Mouse (Mus musculus) forebrain, embryonic 12.5 days (tissue): ENCODE results near the gene Eml2. TPM values are rescaled to one million over a fixed set of nuclear protein-coding genes. Genes with fewer than 3 reads are reported as not detected.

Experiments
- ATAC-seq: fragments of 200-750 bp; cut with Nextera tagmentation; 2 replicates; pipeline ENCODE4 v1.8.0; 2017; ENCODE audit warnings: moderate TSS enrichment; ENCODE audit not compliant: low FRiP score
- H3K27ac ChIP-seq: fragments of 300-500 bp; sonication (generic); 2 replicates; pipeline ENCODE4 v1.5.1; 2016; ENCODE audit warnings: mild to moderate bottlenecking
- H3K27me3 ChIP-seq: fragments of 300-500 bp; sonication (generic); 2 replicates; pipeline ENCODE4 v1.6.1; 2016; ENCODE audit warnings: mild to moderate bottlenecking
- H3K36me3 ChIP-seq: fragments of 300-500 bp; sonication (generic); replicated peaks from 2 replicates; pipeline ENCODE4 v1.6.1; 2016; ENCODE audit warnings: mild to moderate bottlenecking
- H3K4me1 ChIP-seq: fragments of 300-500 bp; sonication (generic); 2 replicates; pipeline ENCODE4 v1.6.1; 2016
- H3K4me2 ChIP-seq: fragments of 300-500 bp; sonication (generic); 2 replicates; pipeline ENCODE4 v1.6.1; 2016; ENCODE audit warnings: mild to moderate bottlenecking, moderate library complexity
- H3K4me3 ChIP-seq: fragments of 300-500 bp; sonication (generic); replicated peaks from 2 replicates; pipeline ENCODE4 v1.5.1; 2016; ENCODE audit warnings: mild to moderate bottlenecking
- H3K9ac ChIP-seq: fragments of 300-500 bp; sonication (generic); 2 replicates; pipeline ENCODE4 v1.6.1; 2016; ENCODE audit warnings: mild to moderate bottlenecking
- H3K9me3 ChIP-seq: fragments of 300-500 bp; sonication (generic); 2 replicates; pipeline ENCODE4 v1.6.1; 2016
- WGBS: fragments of 180-500 bp; shearing (Covaris S2); methylation state at CpG from one replicate; pipeline ENCODE4 v1.1.7; 2016; 5-methylcytosine and 5-hydroxymethylcytosine counted together
- polyA plus RNA-seq: library from polyadenylated mRNA; unstranded; fragments of >200 nt; fragmentation: Nextera tagmentation; extraction: Ambion mirVana; gene quantifications from 2 replicates; pipeline ENCODE4 v1.2.1, GENCODE M21; 2016

The Eml2 gene
- polyA plus RNA-seq, 1 experiment from 2014 or later: 6.5 TPM

DNA sequence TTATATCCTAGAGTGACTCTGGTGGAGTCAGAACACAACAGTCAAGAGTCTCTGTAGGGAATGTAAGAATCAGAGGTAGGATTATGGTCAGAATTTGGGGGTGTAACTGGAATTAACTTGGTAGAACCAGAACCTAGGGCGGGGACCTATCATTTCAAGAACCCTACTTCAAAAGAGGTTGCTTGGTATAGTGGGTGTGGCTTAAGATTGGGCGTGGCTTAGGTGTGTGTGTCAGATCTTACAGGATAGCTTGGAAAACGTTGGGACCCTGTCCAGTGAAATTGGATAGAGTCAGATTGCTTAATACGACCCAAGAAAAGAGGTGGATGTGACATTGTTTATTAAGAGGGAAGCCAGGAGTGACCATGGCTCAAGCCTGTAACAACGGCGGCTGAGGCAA is 3.7 kb downstream of the Eml2 start:
- no peak for ATAC-seq
- Histone ChIP-seq H3K36me3 (0 out of 2 replicates have a peak, but pooled peaks cover 4% of the 10 kb centered on the region), H3K9me3 (no peaks in the 10 kb centered on the region), H3K4me3 (peak overlapping the region; percentile 30; the same call in 1 of the 2 replicates), H3K9ac (no peak overlapping the region), H3K4me1 (peaks cover 65% of the 10 kb centered on the region), H3K27ac (no peak overlapping the region), H3K4me2 (no peak overlapping the region), H3K27me3 (peaks cover 60% of the 10 kb centered on the region)
- WGBS: 44% methylated on average over 6 of the region's 6 CpGs

DNA sequence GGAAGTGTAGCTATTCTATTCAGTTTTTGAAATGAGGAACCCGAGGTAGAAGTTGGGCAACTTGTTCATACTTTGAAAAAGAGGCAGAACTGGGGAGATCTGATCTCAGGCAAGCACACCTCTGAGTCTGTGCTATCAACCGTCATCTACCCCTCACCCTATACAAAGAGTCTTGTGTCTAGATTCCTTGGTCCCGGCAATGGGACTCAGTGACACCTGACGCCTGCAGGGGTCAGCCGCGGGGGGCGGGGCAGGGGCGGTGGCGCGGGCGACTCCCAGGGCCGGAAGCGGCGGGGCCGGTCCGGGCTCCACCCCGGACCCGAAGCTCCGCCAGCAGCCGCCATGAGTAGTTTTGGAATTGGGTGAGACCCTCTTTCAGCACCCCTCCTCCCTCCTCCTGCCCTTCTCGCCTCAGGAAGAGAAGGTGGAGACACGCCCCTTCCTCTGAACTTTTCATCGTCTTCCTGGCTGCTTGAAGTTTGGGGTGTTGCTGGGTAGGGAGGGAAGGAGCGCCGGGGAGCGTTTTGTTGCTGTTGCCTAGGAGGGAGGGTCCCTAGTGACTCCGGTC is 4.7 kb downstream of the Eml2 start:
- peak overlapping the region; percentile 47 for H3K4me3 ChIP-seq
- ATAC-seq: no peak

DNA sequence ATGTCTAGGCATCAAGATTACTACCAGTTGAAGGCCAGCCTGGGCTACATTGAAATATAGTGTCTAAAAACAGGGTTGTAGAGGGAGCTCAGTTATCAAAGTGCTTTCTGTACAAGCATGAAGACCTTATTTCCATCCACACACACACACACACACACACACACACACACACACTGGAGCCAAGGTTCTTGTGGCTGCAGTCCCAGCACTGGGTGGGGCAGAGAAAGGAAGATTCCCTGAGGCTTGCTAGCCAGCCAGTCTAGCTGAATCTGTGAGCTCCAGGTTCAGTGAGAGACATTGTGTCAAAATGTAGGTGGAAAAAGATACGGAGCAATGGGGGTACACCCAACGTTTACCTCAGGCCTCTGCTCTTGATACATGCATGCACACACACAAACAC is 8.0 kb downstream of the Eml2 start:
- Histone ChIP-seq H3K4me3 (no peak overlapping the region), H3K27ac (peak overlapping the region; percentile 85), H3K9ac (no peak overlapping the region), H3K27me3 (peaks cover 20% of the 10 kb centered on the region), H3K36me3 (peaks cover 22% of the 10 kb centered on the region), H3K4me2 (peak overlapping the region; percentile 30; the same call in 1 of the 2 replicates), H3K9me3 (no peaks in the 10 kb centered on the region), H3K4me1 (peaks cover 42% of the 10 kb centered on the region)
- ATAC-seq: peak; percentile 3; the same call in 1 of the 2 replicates
- WGBS: 77% methylated on average over 2 of the region's 2 CpGs

More for the DNA sequence above, 4.7 kb downstream of the Eml2 start:
- Histone ChIP-seq H3K36me3 (peaks cover 6% of the 10 kb centered on the region; the same call in 1 of the 2 replicates), H3K4me1 (peaks cover 68% of the 10 kb centered on the region), H3K27ac (no peak overlapping the region), H3K4me2 (peak overlapping the region; percentile 67), H3K9ac (peak overlapping the region; percentile 59), H3K9me3 (no peaks in the 10 kb centered on the region), H3K27me3 (peaks cover 53% of the 10 kb centered on the region)
- under 1% methylated on average over 26 of the region's 27 CpGs for WGBS

DNA sequence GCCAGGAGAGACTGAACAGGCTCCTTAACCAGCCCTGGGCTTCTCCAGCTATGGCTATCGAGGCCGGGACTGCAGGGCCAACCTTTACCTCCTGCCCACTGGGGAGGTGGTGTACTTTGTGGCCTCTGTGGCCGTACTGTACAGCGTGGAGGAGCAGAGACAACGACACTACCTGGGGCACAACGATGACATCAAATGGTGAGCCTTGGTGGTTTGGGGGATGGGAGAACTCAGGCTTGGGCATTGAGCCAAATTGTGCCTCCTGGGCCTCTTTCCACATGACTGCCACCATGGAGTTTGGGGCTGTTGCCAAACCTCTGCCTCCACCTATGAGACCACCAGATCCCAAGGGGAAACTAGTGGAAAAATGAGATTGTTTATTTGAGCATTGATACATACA is 8.5 kb downstream of the Eml2 start:
- H3K9ac ChIP-seq: no peak overlapping the region
- no peaks in the 10 kb centered on the region for H3K9me3 ChIP-seq
- 55% methylated on average over 6 of the region's 6 CpGs for WGBS
- peak; percentile 70 for ATAC-seq
- peaks cover 14% of the 10 kb centered on the region for H3K27me3 ChIP-seq
- H3K27ac ChIP-seq: peak overlapping the region; percentile 85
- peaks cover 23% of the 10 kb centered on the region for H3K36me3 ChIP-seq
- H3K4me1 ChIP-seq: peaks cover 37% of the 10 kb centered on the region
- peak overlapping the region; percentile 8; the same call in 1 of the 2 replicates for H3K4me3 ChIP-seq
- peak overlapping the region; percentile 30 for H3K4me2 ChIP-seq

DNA sequence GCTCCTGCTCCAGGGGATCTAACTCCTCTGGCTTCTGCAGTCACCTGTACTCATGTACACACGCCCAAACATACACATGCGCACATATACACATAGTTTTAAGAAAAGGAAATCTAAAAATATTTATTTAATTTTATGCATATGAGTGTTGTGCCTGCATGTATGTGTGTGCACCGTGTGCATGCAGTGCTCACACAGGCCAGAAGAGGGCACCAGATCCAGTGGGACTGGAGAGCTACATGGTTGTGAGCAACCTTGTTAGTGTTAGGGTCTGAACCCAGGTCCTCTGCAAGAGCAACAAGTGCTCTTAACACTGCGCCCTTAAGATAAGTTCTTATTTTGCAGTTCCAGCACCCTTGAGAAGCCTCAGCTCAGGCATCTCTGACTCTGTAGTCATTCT is 18.5 kb downstream of the Eml2 start:
- WGBS: 97% methylated on average over 4 of the region's 4 CpGs
- no peak overlapping the region for H3K4me3 ChIP-seq
- no peaks in the 10 kb centered on the region for H3K27me3 ChIP-seq
- no peak for ATAC-seq
- H3K4me2 ChIP-seq: no peak overlapping the region
- H3K4me1 ChIP-seq: no peaks in the 10 kb centered on the region
- H3K9me3 ChIP-seq: peaks cover 6% of the 10 kb centered on the region; the same call in 1 of the 2 replicates
- no peak overlapping the region for H3K27ac ChIP-seq
- H3K36me3 ChIP-seq: peaks cover 68% of the 10 kb centered on the region
- H3K9ac ChIP-seq: no peak overlapping the region

DNA sequence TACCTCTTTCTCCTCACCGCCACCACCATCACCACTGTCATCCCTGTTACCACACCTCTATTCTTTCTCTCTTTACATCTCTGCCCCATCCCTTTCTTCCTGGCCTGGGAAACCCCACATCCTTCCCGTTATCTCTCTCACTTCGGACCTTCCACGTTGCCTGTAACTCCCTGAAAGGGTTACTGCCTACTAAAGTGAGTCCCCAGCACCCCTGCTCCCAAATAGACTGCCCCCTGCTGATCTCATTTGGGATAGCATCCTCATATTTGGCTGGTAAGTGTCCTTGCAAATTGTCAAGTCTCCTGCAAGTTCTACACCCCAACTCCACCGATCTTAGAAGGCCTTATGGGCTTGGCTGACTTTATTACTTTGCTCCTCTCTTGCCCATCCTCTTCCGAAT is 20.5 kb downstream of the Eml2 start:
- Histone ChIP-seq H3K27ac (no peak overlapping the region), H3K4me2 (no peak overlapping the region), H3K9me3 (peaks cover 6% of the 10 kb centered on the region; the same call in 1 of the 2 replicates), H3K4me1 (no peaks in the 10 kb centered on the region), H3K27me3 (no peaks in the 10 kb centered on the region), H3K36me3 (peaks cover 60% of the 10 kb centered on the region), H3K9ac (no peak overlapping the region), H3K4me3 (no peak overlapping the region)
- WGBS: 71% methylated on average over 6 of the region's 6 CpGs
- ATAC-seq: no peak

DNA sequence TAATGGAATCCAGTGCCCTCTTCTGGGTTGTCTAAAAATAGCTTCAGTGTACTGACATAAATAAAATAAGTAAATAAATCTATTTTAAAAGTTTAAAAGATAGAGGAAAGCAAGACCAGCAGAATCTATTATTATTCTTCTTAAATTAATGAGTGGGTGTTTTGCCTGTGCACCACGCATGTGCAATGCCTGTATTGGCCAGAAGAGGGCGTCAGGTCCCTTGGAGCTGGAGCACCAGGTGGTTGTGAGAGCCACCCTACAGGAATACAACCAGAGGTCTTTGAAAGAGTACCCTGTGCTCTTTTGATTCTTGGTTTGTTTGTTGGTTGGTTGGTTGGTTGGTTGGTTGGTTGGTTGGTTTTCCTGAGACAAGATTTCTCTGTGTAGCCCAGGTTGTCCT is 21.8 kb downstream of the Eml2 start:
- ATAC-seq: no peak
- WGBS: 31% methylated on average over 2 of the region's 2 CpGs

DNA sequence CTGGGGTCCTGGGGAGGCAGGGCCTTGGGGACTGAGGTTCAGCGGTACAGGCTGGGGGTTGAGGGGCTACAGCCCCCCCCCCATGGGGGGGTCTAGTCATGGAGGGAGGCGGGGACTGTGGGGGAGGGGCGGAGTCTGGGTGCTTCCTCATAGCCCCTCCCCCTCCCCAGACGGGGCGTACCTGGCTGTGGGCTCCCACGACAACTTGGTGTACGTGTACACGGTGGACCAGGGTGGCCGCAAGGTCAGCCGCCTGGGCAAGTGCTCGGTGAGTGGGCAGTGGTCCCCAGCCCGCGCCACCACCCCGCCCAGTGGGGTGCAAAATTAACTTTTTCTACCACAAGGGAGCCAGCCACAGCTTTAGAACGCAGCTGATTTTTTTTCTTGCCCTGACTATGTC is 25.4 kb downstream of the Eml2 start:
- Histone ChIP-seq H3K9ac (no peak overlapping the region), H3K4me2 (no peak overlapping the region), H3K27ac (no peak overlapping the region), H3K4me1 (no peaks in the 10 kb centered on the region), H3K36me3 (peaks cover 44% of the 10 kb centered on the region), H3K9me3 (no peaks in the 10 kb centered on the region), H3K4me3 (no peak overlapping the region), H3K27me3 (no peaks in the 10 kb centered on the region)
- WGBS: 68% methylated on average over 15 of the region's 15 CpGs
- ATAC-seq: no peak; the same call in 1 of the 2 replicates

More for the DNA sequence above, 21.8 kb downstream of the Eml2 start:
- Histone ChIP-seq H3K4me1 (no peaks in the 10 kb centered on the region), H3K27me3 (no peaks in the 10 kb centered on the region), H3K36me3 (peaks cover 51% of the 10 kb centered on the region), H3K27ac (no peak overlapping the region), H3K9ac (no peak overlapping the region), H3K4me3 (no peak overlapping the region), H3K4me2 (no peak overlapping the region), H3K9me3 (peaks cover 6% of the 10 kb centered on the region; the same call in 1 of the 2 replicates)

DNA sequence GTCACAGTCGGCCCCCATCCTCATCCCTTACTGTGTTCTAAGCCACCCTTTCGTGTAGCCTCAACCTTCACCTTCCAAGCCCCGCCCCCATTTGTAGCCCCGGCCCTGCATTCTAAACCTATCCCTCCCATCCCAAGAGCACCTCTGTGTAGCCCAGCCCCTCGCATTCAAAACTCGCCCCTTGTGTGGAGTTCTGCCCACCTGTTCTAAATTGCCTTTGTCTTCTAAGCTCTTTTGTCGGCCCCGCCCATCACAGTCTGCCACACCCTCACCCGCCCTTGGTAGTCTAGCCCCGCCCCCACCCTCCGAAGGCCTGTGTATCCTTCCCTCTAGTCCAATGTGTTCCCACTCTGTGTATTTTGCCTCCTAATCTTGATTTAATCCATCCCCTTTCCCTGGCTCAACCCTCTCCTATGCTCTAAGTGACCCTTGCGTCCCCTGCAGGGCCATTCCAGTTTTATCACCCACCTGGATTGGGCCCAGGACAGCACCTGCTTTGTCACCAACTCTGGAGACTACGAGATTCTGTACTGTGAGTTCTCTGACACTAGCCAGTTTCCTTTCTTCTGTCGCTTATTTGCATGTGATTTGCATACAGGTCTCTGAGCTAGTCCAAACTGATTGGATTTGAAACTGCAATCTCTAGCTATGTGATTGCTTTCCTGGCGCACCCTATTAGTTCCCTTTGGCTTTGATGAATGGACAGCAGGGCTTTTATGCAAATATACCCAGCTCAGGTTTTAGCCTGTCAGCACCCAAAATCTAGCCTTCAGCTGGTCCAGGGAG is 26.0 kb downstream of the Eml2 start:
- Histone ChIP-seq H3K36me3 (peaks cover 38% of the 10 kb centered on the region), H3K9me3 (no peaks in the 10 kb centered on the region)
- WGBS: 60% methylated on average over 15 of the region's 15 CpGs

DNA sequence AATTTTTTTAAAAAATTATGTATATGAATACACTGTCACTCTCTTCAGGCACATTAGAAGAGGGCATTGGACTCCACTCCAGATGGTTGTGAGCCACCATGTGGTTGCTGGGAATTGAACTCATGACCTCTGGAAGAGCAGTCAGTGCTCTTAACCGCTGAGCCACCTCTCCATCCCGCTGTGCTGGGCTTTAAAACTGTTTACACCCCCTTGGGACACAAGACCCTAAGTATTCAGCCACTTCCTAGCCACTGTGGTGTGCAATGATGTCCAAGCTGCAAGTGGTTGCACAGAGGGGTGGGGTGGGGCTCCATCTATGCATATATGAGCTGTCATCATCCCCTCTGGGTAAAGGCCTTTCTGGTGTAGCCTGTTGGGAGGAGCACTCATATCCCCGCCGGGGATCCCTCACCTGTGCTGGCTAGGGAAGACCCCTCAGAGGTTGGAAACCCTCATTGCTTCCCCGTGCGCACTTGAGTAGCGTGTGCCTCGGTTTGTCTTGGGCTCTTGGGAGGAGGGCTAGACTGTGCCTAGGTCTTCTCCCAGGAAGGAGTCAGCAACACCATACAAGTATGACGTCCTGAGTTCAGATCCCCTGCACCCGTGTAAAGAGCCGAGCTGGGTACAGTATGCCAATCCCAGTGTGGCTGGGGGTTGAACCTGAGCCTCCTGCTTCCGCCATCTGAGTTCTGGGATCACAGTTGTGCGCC is 32.1 kb downstream of the Eml2 start:
- Histone ChIP-seq H3K9me3 (peaks cover 4% of the 10 kb centered on the region; the same call in 1 of the 2 replicates), H3K4me3 (no peak overlapping the region), H3K4me2 (no peak overlapping the region), H3K27ac (no peak overlapping the region), H3K4me1 (peaks cover 11% of the 10 kb centered on the region), H3K27me3 (peaks cover 19% of the 10 kb centered on the region), H3K9ac (no peak overlapping the region), H3K36me3 (peaks cover 25% of the 10 kb centered on the region)
- WGBS: 81% methylated on average over 13 of the region's 13 CpGs
- ATAC-seq: no peak

More for the DNA sequence above, 26.0 kb downstream of the Eml2 start:
- H3K9ac ChIP-seq: no peak overlapping the region
- H3K4me1 ChIP-seq: no peaks in the 10 kb centered on the region
- H3K27ac ChIP-seq: no peak overlapping the region
- no peaks in the 10 kb centered on the region for H3K27me3 ChIP-seq
- no peak for ATAC-seq
- H3K4me3 ChIP-seq: no peak overlapping the region
- H3K4me2 ChIP-seq: no peak overlapping the region

DNA sequence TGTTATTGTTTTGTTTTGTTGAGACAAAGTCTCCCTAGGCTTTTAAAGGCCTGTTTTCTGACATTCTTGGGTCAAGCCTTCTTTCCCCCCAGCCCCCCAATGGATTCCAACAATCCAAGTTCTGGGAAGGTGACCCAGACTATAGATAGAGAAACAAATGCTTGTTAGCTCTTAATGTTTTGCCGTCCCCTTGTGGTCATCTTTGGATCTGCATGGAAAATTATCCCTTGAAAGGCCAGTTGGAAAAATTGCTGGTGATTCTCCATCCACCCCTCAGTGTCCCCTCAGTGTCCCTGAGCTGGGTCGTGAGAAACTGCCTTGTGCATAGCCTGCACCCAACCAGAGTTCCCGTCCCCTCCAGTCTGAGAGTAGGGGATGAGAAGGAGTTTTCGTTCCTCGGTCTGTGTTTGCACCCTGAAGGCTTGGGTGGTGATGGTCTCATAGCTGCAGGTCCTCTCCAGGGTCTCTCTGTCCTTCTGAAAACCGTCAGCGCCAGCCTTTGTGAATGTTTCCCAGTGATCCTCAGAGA is 32.8 kb downstream of the Eml2 start:
- Histone ChIP-seq H3K36me3 (peaks cover 21% of the 10 kb centered on the region), H3K27me3 (peaks cover 24% of the 10 kb centered on the region), H3K4me3 (no peak overlapping the region), H3K9me3 (peaks cover 4% of the 10 kb centered on the region; the same call in 1 of the 2 replicates), H3K27ac (no peak overlapping the region), H3K4me1 (peaks cover 11% of the 10 kb centered on the region), H3K9ac (no peak overlapping the region), H3K4me2 (no peak overlapping the region)
- ATAC-seq: no peak
- WGBS: 53% methylated on average over 7 of the region's 7 CpGs

DNA sequence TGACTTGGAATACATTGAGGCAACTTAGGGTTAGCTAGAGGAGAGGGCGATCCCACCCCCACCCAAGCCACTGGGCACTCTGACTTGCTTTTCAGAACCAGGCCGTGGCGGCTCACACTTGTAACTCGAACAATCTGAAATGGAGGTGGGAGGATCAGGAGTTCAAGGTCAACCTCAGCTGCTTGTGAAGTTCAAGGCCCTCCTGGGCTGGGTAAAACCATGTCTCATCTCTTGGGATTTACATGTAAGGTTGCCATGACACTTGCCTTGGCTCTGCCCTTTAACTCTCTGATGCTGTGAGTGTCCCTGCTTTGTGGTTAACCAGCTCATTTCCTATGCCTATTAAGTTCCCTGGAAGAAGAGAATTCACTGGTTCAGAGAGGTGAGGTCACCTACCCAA is 33.3 kb downstream of the Eml2 start:
- Histone ChIP-seq H3K4me2 (no peak overlapping the region), H3K4me3 (no peak overlapping the region), H3K36me3 (peaks cover 16% of the 10 kb centered on the region), H3K9me3 (peaks cover 4% of the 10 kb centered on the region; the same call in 1 of the 2 replicates), H3K4me1 (peaks cover 11% of the 10 kb centered on the region), H3K9ac (no peak overlapping the region), H3K27me3 (peaks cover 24% of the 10 kb centered on the region), H3K27ac (no peak overlapping the region)
- ATAC-seq: no peak
- WGBS: 88% methylated on average over 4 of the region's 4 CpGs
